Mouse (Mus musculus): ENCODE measurements around the gene Gamt. TPM values are rescaled to one million over a fixed set of nuclear protein-coding genes. Genes with fewer than 3 reads are reported as not detected.
"Not testable (repeated sequence)": the region's sequence is repeated elsewhere in the genome, so short reads cannot be mapped to it uniquely, and the experiment has no call there.

Gene Gamt
- polyA plus RNA-seq, 1 experiment = 26.3 TPM

DNA sequence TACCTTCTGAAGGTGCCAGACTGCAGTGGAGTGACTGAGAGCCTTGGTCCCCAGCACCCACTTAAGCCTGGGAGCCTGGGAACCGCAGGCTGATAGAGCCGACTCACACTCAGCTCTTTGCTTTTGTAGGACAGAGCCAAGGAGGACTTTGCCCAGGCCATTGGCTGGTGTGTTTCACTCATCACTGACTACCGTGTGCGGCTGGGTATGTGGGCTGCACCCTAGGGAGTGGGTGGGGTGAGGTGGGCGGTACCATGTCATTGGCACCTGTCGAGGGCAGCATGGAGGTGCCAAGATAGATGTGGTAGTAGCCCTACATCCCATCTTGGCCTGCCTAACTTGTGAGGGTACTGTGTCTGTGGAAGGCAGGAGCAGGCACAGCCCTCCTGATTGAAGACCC lies 21.0 kb downstream of the Gamt start:
- no peak overlapping the region for H3K27ac ChIP-seq (ENCODE audit: insufficient read depth, low read depth, low read length)
- no peak overlapping the region for H3K4me3 ChIP-seq (ENCODE audit: insufficient read depth, low read length)
- TF ChIP-seq POLR2A (IDR thresholded peaks at IDR 0.05; ENCODE audit: borderline replicate concordance, low read depth, low read length) (no peak), CTCF (IDR thresholded peaks at IDR 0.05; ENCODE audit: low read depth, low read length) (no peak)
- H3K4me1 ChIP-seq (ENCODE audit: control insufficient read depth, insufficient read depth, low read length) = peaks cover 3% of the 10 kb centered on the region

DNA sequence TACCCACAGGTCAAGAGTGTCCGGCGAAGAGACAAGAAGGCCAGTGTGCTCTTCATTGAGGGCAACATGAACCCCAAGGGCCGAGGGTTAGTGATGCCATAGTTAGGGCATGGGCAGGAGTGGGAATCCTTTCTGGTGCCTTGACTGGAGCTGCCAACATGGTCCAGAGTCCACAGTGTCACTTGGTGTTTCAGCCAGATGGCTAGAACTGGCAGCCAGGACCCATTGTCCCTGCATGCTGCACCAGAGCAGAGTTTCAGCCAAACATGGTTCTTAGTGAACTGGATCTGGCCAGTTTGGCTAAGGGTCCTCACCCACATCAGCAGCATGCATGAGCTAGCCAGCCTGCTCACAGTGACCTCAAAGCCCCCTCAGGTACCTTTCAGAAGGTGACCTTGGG lies 22.5 kb downstream of the Gamt start:
- H3K4me3 ChIP-seq (ENCODE audit: insufficient read depth, low read length) = no peak overlapping the region
- H3K27ac ChIP-seq (ENCODE audit: insufficient read depth, low read depth, low read length) = no peak overlapping the region
- TF ChIP-seq CTCF (IDR thresholded peaks at IDR 0.05; ENCODE audit: low read depth, low read length) = no peak
- no peak for TF ChIP-seq POLR2A (IDR thresholded peaks at IDR 0.05; ENCODE audit: borderline replicate concordance, low read depth, low read length)
- peaks cover 3% of the 10 kb centered on the region for H3K4me1 ChIP-seq (ENCODE audit: control insufficient read depth, insufficient read depth, low read length)

DNA sequence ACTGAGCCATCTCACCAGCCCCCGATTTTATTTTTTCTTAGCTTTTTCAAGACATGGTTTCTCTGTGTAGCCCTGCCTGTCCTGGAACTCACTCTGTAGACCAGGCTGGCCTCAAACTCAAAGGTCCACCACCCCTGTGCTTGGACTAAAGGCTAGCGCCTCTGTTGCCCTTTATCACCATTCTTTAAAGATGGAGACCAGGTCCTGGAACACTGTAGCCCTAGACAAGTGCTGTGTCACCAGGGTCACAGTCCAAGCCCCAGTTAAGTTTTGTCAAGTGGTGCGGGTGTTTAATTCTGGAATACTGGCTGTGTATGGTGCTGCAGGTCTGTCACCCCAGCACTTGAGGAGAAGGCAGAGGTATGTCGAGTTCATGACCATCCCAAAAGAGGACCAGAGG lies 23.8 kb downstream of the Gamt start:
- Histone ChIP-seq H3K27ac (ENCODE audit: insufficient read depth, low read depth, low read length) (no peak overlapping the region), H3K4me1 (ENCODE audit: control insufficient read depth, insufficient read depth, low read length) (peaks cover 3% of the 10 kb centered on the region), H3K4me3 (ENCODE audit: insufficient read depth, low read length) (no peak overlapping the region)
- TF ChIP-seq CTCF (IDR thresholded peaks at IDR 0.05; ENCODE audit: low read depth, low read length) (no peak), POLR2A (IDR thresholded peaks at IDR 0.05; ENCODE audit: borderline replicate concordance, low read depth, low read length) (no peak)

DNA sequence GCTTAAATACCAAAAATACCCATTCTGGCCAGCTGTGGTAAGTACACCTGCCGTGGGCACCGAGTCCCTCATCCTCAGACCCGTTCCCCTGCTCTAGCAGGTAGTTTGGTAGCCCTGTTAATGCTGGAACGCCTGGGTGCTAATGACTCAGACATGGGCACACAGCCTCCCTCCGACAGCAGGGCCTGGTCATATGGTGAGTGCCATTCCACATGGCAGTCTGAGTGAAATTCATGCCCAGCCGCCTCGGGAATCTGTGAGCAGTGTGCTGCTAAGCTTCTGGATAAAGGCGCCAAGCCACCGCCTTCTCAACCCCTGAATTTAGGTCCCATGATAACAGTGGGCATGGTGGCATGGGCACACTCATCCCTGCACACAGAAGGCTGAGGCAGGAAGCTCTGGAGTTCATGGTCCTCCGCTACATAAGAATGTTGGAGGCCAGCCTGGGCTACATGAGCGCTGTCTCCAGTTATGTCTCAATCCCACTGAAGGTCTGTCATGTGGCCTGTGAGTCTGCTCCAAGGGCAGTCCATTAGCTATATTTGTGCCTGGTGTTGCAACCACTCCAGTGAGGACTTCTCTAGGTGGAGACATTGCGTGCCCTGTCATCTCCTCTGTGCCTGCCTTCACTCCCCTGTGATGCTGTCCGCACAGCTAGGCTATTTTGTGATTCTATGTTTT lies 24.5 kb downstream of the Gamt start:
- H3K4me1 ChIP-seq (ENCODE audit: control insufficient read depth, insufficient read depth, low read length) = peaks cover 3% of the 10 kb centered on the region
- TF ChIP-seq CTCF (IDR thresholded peaks at IDR 0.05; ENCODE audit: low read depth, low read length) (no peak), POLR2A (IDR thresholded peaks at IDR 0.05; ENCODE audit: borderline replicate concordance, low read depth, low read length) (no peak)
- no peak overlapping the region for H3K27ac ChIP-seq (ENCODE audit: insufficient read depth, low read depth, low read length)
- no peak overlapping the region for H3K4me3 ChIP-seq (ENCODE audit: insufficient read depth, low read length)

DNA sequence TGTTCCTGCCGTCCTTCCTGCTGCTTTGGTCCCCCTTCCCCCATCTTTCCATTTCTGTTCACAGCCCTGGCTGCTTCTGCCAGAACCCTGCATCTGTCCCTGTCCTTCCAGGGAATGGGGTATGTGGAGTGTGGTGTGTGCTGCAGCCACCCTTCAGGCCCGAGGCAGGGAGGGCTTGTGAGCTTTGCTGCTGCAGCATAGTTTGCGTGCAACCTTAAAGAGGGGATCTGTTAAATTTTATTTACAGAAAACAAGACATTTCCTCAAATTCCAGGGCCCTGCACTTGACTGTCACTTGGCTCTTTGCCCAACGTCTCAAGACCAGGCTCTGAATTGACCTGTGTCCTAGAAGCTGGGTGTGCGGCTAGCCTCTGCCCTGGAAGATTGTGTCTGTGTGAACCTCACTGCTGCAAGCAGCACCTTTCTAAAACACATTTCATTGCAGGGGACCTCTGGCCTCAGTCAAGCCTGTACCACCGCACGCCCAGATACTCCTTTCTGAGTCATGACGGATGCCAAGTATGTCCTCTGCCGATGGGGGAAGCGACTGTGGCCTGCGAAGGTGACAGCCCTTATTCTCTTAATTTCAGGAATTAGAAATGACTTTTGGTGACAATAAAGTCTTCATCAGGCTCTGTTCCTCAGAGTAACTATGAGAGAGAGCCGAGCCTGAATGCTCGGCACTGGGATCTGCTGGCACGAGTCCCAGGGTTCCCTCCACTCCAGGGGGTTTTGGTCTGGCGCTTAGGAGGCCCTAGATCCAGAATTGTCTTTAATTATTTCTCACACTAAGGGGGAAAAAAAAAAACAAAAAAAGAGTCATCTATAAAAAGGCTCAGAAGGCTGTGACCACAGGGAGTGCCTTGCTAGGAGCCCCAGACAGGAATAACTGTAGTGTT lies 32.7 kb downstream of the Gamt start:
- Histone ChIP-seq H3K27ac (ENCODE audit: insufficient read depth, low read depth, low read length) (peak overlapping the region; percentile 47), H3K4me3 (ENCODE audit: insufficient read depth, low read length) (peak overlapping the region; percentile 82), H3K4me1 (ENCODE audit: control insufficient read depth, insufficient read depth, low read length) (peaks cover 29% of the 10 kb centered on the region)
- no peak for TF ChIP-seq POLR2A (IDR thresholded peaks at IDR 0.05; ENCODE audit: borderline replicate concordance, low read depth, low read length)
- no peak for TF ChIP-seq CTCF (IDR thresholded peaks at IDR 0.05; ENCODE audit: low read depth, low read length)

DNA sequence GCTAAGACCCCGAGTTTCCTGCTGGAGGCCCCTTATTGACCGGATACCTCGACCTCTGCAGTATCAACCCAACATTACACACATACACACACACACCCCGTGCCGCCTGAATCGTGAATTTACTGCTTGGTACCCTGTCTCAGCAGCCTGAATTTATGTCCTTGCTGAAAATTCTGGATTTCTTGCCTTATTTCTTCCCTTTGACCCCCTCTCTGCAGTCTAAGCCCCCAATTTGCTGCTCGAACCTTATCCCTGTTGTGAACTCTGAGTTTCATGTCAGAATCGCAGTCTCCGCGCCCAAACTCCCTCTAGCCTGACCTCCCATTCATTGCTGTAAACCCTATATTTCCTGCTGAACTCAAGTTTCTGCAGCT lies 33.7 kb downstream of the Gamt start:
- Histone ChIP-seq H3K4me3 (ENCODE audit: insufficient read depth, low read length) (peak overlapping the region; percentile 82), H3K27ac (ENCODE audit: insufficient read depth, low read depth, low read length) (peak overlapping the region; percentile 32), H3K4me1 (ENCODE audit: control insufficient read depth, insufficient read depth, low read length) (peaks cover 29% of the 10 kb centered on the region)
- TF ChIP-seq POLR2A (IDR thresholded peaks at IDR 0.05; ENCODE audit: borderline replicate concordance, low read depth, low read length) (no peak), CTCF (IDR thresholded peaks at IDR 0.05; ENCODE audit: low read depth, low read length) (no peak)

DNA sequence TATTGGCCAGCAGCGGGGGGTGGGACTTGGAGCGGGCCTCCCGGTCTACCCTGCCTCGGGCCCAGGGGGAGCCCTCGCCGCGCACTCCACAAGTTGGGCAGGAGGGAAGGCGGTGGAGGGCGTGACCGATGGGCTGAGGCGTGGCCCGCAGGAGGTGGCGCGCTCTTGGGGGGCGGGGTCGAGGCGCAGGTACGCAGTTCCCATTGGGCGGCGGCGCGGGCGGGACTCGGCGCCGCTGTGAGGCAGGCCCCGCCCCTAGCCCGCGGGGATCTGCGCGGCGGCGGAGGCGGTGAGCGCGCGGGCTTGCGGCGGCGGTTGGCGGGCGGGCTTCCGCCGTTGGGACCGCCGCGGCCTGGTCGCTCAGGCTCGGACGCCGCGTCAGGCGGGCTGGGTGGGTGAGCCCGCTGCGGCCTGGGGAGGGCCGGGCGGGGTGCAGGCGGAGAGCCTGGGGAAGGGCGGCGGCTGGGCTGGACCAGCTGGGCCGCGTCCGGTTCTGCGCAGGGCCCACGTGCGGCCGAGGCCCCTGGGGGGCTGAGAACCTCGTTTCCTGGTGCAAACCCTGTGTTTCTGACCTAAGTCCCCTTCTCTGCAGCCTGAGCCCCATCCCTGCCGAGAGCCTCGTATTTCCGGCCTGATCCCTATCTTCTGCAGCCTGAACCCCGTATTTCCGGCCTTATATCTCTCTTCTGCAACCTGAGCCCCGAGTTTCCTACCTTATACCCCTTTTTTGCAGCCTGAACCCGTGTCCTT lies 34.2 kb downstream of the Gamt start, which contains the start of gene Mum1:
TSS of gene Mum1 (plus strand) at position 19 of the 750 bp plus-strand sequence.
- Histone ChIP-seq H3K27ac (ENCODE audit: insufficient read depth, low read depth, low read length) (peak within 1 kb of the TSS; percentile 39), H3K4me3 (ENCODE audit: insufficient read depth, low read length) (peak within 1 kb of the TSS; percentile 82), H3K4me1 (ENCODE audit: control insufficient read depth, insufficient read depth, low read length) (peaks cover 29% of the 10 kb centered on the region)
- TF ChIP-seq POLR2A (IDR thresholded peaks at IDR 0.05; ENCODE audit: borderline replicate concordance, low read depth, low read length) (no peak), CTCF (IDR thresholded peaks at IDR 0.05; ENCODE audit: low read depth, low read length) (no peak)

DNA sequence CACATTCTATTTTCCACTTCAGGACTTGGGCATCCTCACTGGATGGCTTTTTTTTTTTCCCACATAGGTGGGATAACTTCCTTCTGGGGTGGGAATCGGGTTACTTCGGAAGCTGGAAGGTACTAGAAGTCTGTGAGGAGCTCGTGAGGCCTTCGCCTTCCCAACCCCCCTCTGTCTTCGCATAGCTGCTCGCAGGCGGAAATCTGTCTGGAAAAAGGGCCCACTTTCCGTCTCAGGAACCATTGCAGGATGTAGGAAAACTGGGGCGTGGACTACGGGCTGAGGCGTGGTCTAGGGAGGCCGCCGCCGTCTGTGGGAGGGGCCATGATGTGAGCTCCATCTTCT lies 34.8 kb downstream of the Gamt start:
- H3K4me1 ChIP-seq (ENCODE audit: control insufficient read depth, insufficient read depth, low read length) = peaks cover 29% of the 10 kb centered on the region
- no peak for TF ChIP-seq CTCF (IDR thresholded peaks at IDR 0.05; ENCODE audit: low read depth, low read length)
- TF ChIP-seq POLR2A (IDR thresholded peaks at IDR 0.05; ENCODE audit: borderline replicate concordance, low read depth, low read length) = no peak
- peak overlapping the region; percentile 56 for H3K4me3 ChIP-seq (ENCODE audit: insufficient read depth, low read length)
- H3K27ac ChIP-seq (ENCODE audit: insufficient read depth, low read depth, low read length) = peak overlapping the region; percentile 39

DNA sequence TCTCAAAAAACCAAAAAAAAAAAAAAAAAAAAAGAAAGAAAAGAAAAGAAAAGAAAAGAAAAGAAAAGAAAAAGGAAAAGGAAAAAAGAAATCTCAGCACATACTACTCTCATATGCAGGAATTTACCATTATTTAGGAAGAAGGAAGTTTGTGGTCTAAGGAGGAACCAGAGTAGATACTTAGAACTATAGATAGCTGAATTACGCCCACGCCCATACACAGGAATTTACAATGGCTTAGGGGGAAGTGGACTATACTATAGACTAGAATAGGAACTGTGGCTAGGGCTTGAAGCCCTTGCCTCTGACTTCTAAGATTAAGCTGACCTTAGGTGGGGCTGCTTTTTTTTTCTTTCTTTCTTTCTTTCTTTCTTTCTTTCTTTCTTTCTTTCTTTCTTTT lies 37.7 kb downstream of the Gamt start:
- not testable (repeated sequence) for H3K4me3 ChIP-seq (ENCODE audit: insufficient read depth, low read length); H3K27ac ChIP-seq (ENCODE audit: insufficient read depth, low read depth, low read length)
- H3K4me1 ChIP-seq (ENCODE audit: control insufficient read depth, insufficient read depth, low read length) = peaks cover 23% of the 10 kb centered on the region

DNA sequence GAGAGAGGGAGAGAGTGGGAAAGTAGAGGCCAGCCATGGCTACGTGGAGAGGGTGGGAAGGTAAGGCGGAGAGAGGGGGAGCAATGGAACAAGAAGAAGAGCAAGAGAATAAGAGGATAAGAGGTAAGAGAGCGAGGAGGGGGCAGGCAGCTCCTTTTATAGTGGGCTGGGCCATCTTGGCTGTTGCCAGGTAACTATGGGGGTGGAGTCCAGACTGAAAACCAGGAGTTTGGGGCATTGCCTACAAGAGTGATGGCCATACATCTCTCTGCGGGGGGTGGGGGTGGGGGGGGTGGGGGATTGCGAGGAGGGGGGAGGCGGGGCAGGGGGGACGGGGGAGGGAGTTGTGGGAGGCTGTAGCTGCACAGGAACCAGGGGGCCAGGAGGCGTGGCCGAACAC lies 40.1 kb downstream of the Gamt start:
- H3K27ac ChIP-seq (ENCODE audit: insufficient read depth, low read depth, low read length) = no peak overlapping the region
- H3K4me3 ChIP-seq (ENCODE audit: insufficient read depth, low read length) = no peak overlapping the region
- peaks cover 19% of the 10 kb centered on the region for H3K4me1 ChIP-seq (ENCODE audit: control insufficient read depth, insufficient read depth, low read length)
- TF ChIP-seq CTCF (IDR thresholded peaks at IDR 0.05; ENCODE audit: low read depth, low read length) (no peak), POLR2A (IDR thresholded peaks at IDR 0.05; ENCODE audit: borderline replicate concordance, low read depth, low read length) (no peak)

Data from bone marrow macrophage, adult 2 months (primary cell).